Mouse (Mus musculus) forebrain, embryonic 10.5 days (tissue): ENCODE results near the gene Tgfbr2. TPM values are rescaled to one million over a fixed set of nuclear protein-coding genes. Genes with fewer than 3 reads are reported as not detected.
"Not testable (repeated sequence)": the region's sequence is repeated elsewhere in the genome, so short reads cannot be mapped to it uniquely, and the experiment has no call there.

Experiments used
- DNase-seq: peaks from one replicate; pipeline ENCODE4 v3.0.0-alpha.2; 2017; ENCODE audit warnings: low spot score; ENCODE audit errors: extremely low spot score
- H3K27ac ChIP-seq: fragments of 300-500 bp; sonication (generic); 2 replicates; pipeline ENCODE4 v1.5.1; 2016; ENCODE audit warnings: mild to moderate bottlenecking
- H3K27me3 ChIP-seq: fragments of 300-500 bp; sonication (generic); 2 replicates; pipeline ENCODE4 v1.6.1; 2016; ENCODE audit warnings: mild to moderate bottlenecking; ENCODE audit not compliant: poor library complexity, severe bottlenecking
- H3K36me3 ChIP-seq: fragments of 300-500 bp; sonication (generic); replicated peaks from 2 replicates; pipeline ENCODE4 v1.6.1; 2016; ENCODE audit warnings: mild to moderate bottlenecking, moderate library complexity
- H3K4me1 ChIP-seq: fragments of 300-500 bp; sonication (generic); 2 replicates; pipeline ENCODE4 v1.6.1; 2016
- H3K4me3 ChIP-seq: fragments of 300-500 bp; sonication (generic); 2 replicates; pipeline ENCODE4 v1.5.1; 2016; ENCODE audit warnings: mild to moderate bottlenecking, moderate library complexity
- H3K9me3 ChIP-seq: fragments of 300-500 bp; sonication (generic); 2 replicates; pipeline ENCODE4 v1.6.1; 2016; ENCODE audit warnings: mild to moderate bottlenecking, moderate library complexity
- WGBS: fragments of 180-500 bp; shearing (Covaris S2); methylation state at CpG from one replicate; pipeline ENCODE4 v1.1.7; 2016; 5-methylcytosine and 5-hydroxymethylcytosine counted together
- polyA plus RNA-seq: library from polyadenylated mRNA; unstranded; fragments of >200 nt; fragmentation: Nextera tagmentation; extraction: Ambion mirVana; gene quantifications from 2 replicates; pipeline ENCODE4 v1.2.1, GENCODE M21; 2016

Tgfbr2 gene
- polyA plus RNA-seq, 1 experiment from 2014 or later = 5.5 TPM

DNA sequence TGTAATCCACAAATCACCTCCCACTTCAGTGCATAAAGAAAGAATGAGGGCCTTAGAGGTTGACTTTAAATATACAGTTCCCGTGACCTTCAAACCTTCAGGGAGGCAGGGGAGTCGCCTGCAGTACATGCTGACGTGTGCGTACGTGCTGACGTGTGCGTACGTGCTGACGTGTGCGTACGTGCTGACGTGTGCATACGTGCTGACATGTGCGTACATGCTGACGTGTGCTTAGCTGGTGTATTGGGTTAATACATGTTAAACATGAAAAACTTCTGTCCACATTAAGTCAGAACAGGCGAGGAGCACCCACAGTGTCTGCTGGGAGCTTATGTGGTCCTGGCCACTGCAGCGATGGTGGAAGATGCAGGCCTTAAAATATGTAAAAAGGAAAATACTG lies 110.4 kb downstream of the Tgfbr2 start:
- Histone ChIP-seq H3K27me3 (no peaks in the 10 kb centered on the region), H3K27ac (no peak overlapping the region), H3K36me3 (no peaks in the 10 kb centered on the region), H3K4me3 (no peak overlapping the region), H3K9me3 (no peaks in the 10 kb centered on the region), H3K4me1 (no peaks in the 10 kb centered on the region; the same call in 1 of the 2 replicates)
- no peak for DNase-seq
- WGBS = 95% methylated on average over 17 of the region's 17 CpGs

- whole genome bisulfite sequencing = 16% methylated on average over 4 of the region's 4 CpGs
- H3K27me3 ChIP-seq = no peaks in the 10 kb centered on the region
- DNase-seq = no peak
- H3K27ac ChIP-seq = no peak overlapping the region
- no peaks in the 10 kb centered on the region for H3K36me3 ChIP-seq
- H3K9me3 ChIP-seq = no peaks in the 10 kb centered on the region
- no peak overlapping the region for H3K4me3 ChIP-seq
- H3K4me1 ChIP-seq = no peaks in the 10 kb centered on the region; the same call in 1 of the 2 replicates
Measured at GRCm38 (mm10) chr9:116060691-116061090, 114.5 kb downstream of the Tgfbr2 start.

DNA sequence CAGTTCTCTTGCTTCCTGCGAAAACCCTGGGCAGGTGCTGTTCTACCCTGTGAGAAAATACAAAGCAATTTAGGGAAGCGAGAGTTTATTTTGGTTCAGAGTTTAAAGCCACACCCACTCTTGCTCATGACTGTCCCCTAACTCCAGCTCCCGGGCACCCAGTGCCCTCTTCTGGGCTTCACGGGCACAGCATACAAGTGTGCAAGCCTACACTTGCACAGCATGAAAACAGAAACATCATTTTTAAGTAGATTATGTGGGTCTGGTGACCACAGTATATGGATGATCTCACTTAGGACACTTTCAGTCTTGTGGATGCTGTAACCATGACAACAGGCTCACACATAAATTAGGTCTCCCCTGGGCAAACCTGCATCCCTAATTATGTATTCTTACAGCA lies 116.0 kb downstream of the Tgfbr2 start:
- DNase-seq = no peak
- Histone ChIP-seq H3K36me3 (no peaks in the 10 kb centered on the region), H3K27ac (no peak overlapping the region), H3K4me3 (no peak overlapping the region), H3K4me1 (no peaks in the 10 kb centered on the region; the same call in 1 of the 2 replicates), H3K9me3 (no peaks in the 10 kb centered on the region), H3K27me3 (no peaks in the 10 kb centered on the region)
- WGBS = 75% methylated on average over 4 of the region's 4 CpGs

GRCm38 (mm10) chr9:116058475-116058874 lies 116.7 kb downstream of the Tgfbr2 start:
- Histone ChIP-seq H3K9me3 (no peaks in the 10 kb centered on the region), H3K27me3 (no peaks in the 10 kb centered on the region), H3K4me3 (no peak overlapping the region), H3K36me3 (no peaks in the 10 kb centered on the region), H3K27ac (no peak overlapping the region), H3K4me1 (no peaks in the 10 kb centered on the region)
- no peak for DNase-seq
- 95% methylated on average over 4 of the region's 4 CpGs for WGBS

- Histone ChIP-seq H3K4me1 (no peaks in the 10 kb centered on the region), H3K36me3 (no peaks in the 10 kb centered on the region), H3K9me3 (no peaks in the 10 kb centered on the region), H3K4me3 (no peak overlapping the region), H3K27me3 (no peaks in the 10 kb centered on the region), H3K27ac (no peak overlapping the region)
- DNase-seq = no peak
- 88% methylated on average over 8 of the region's 8 CpGs for WGBS
Measured at GRCm38 (mm10) chr9:116053976-116054375, 121.2 kb downstream of the Tgfbr2 start.

DNA sequence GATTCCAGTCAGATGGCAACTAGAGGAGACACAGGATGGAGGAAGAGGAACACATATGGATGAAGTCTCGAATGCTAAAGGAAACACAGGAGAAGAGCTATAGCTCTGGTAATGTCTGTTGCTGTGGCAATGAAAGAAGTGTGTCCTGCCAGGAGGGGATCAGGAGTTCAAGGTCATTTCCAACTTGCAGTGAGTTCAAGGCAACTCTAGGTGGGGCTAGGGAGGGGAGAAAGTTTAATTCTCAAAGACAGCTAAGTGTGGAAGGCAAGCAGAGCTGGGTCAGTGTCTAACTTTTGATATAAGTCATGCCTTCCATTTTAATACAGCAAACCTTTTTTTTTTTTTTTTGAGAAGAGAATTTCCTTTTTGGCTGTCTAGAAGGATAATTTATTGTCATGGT lies 125.2 kb downstream of the Tgfbr2 start:
- WGBS = 87% methylated on average over 1 of the region's 1 CpGs
- Histone ChIP-seq H3K9me3 (no peaks in the 10 kb centered on the region), H3K27ac (no peak overlapping the region), H3K4me1 (no peaks in the 10 kb centered on the region), H3K27me3 (no peaks in the 10 kb centered on the region), H3K36me3 (no peaks in the 10 kb centered on the region), H3K4me3 (no peak overlapping the region)
- no peak for DNase-seq

- Histone ChIP-seq H3K36me3 (no peaks in the 10 kb centered on the region), H3K4me1 (no peaks in the 10 kb centered on the region), H3K27me3 (no peaks in the 10 kb centered on the region), H3K27ac (no peak overlapping the region), H3K4me3 (no peak overlapping the region), H3K9me3 (no peaks in the 10 kb centered on the region)
- WGBS = 23% methylated on average over 3 of the region's 3 CpGs
- DNase-seq = peak; percentile 74
Measured at GRCm38 (mm10) chr9:116041787-116042186, 133.4 kb downstream of the Tgfbr2 start.

DNA sequence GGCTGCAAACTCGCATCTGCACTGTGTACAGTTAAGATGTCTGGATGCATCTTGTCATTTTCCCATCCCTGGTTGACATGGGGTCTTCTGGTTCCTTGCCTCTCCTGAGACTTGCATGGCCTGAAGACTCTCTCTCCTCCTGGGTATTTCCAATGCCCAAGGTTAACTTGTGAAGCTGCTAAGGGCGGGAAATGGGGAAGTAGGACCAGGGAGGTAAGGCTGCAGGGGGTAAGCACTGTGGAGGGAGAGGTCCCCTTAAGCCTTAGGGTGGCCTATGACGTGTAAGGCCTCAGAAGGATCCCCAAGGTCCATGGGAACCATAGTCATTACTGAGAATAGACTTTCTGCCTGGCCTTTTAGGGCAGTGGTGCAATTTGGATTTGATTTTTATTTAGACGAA lies 133.8 kb downstream of the Tgfbr2 start:
- Histone ChIP-seq H3K4me3 (no peak overlapping the region), H3K36me3 (no peaks in the 10 kb centered on the region), H3K27ac (no peak overlapping the region), H3K9me3 (no peaks in the 10 kb centered on the region), H3K4me1 (no peaks in the 10 kb centered on the region), H3K27me3 (no peaks in the 10 kb centered on the region)
- WGBS = 76% methylated on average over 4 of the region's 4 CpGs
- DNase-seq = no peak

DNA sequence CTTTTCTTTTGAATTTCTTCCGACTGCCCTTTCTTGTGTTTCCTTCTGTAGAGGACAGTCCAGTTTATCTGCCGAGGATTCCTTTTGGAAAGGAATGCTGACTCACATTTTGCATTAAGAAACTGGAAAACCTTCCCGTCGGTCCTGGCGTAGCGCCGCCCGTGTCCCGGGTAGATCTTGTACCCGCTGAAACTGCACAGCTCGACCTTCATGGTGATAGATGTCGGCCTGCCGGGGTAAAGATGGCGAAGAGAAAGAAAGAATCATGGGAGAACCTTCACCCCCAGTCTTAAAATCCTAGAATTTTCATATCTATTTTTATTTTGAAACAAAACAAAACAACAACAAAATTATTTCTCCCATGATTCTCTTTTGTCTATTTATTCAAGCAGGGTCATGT lies 134.3 kb downstream of the Tgfbr2 start:
- not testable (repeated sequence) for H3K9me3 ChIP-seq, H3K4me1 ChIP-seq, H3K27ac ChIP-seq, H3K36me3 ChIP-seq, H3K27me3 ChIP-seq, H3K4me3 ChIP-seq, DNase-seq
- WGBS = 94% methylated on average over 14 of the region's 14 CpGs

DNA sequence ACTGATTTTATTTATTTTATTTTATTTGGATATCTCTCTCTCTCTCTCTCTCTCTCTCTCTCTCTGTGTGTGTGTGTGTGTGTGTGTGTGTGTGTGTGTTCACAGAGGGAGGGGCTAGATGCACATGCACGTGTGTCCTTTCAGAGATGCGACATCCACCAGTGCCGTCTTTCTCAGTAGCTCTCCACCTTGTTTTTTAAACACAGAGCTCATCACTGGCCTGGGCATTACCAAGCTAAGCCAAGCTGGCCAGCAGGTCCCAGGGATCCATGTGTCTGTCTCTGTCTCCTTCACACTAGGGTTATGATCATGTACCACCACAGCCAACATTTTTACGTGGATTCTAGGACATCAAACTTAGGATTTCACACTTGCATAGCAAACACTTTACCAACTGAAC lies 135.2 kb downstream of the Tgfbr2 start:
- Histone ChIP-seq H3K4me1 (no peaks in the 10 kb centered on the region), H3K36me3 (no peaks in the 10 kb centered on the region), H3K27me3 (no peaks in the 10 kb centered on the region), H3K9me3 (no peaks in the 10 kb centered on the region), H3K27ac (no peak overlapping the region), H3K4me3 (no peak overlapping the region)
- DNase-seq = no peak
- 87% methylated on average over 4 of the region's 4 CpGs for WGBS

DNA sequence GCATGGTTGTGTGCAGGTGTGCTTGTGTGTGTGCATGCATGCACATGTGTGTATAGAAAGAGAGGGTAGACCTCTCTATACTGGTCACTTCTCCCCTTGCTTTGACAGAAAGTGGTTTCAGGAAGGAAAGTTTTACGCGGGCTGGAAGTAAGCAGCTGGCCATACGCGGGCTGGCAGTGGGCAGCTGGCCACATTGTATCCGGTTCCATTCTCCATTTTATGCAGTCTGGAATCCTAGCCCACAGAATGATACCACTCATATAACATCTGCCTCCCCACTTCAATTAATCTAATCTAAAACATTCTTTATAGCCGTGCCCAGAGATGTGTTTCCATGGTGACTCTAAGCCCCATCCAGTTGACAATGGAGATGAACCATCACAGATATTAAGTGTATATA lies 136.9 kb downstream of the Tgfbr2 start:
- no peaks in the 10 kb centered on the region for H3K27me3 ChIP-seq
- no peak for DNase-seq
- no peak overlapping the region for H3K4me3 ChIP-seq
- no peaks in the 10 kb centered on the region for H3K36me3 ChIP-seq
- no peak overlapping the region for H3K27ac ChIP-seq
- no peaks in the 10 kb centered on the region for H3K9me3 ChIP-seq
- WGBS = 90% methylated on average over 6 of the region's 6 CpGs
- no peaks in the 10 kb centered on the region for H3K4me1 ChIP-seq
